Mouse (Mus musculus) C2C12 (cell line): ENCODE measurements around the gene Gm12184.

Experiments
- CEBPB ChIP-seq: IDR thresholded peaks from one replicate; pipeline ENCODE4 v1.6.1; 2011; ENCODE audit warnings: low read depth, mild to moderate bottlenecking, control low read depth, moderate library complexity
- CTCF ChIP-seq: IDR thresholded peaks from one replicate; pipeline ENCODE4 v1.5.1; 2011; ENCODE audit not compliant: control insufficient read depth, insufficient read depth, insufficient read length
- FOSL1 ChIP-seq: IDR thresholded peaks from one replicate; pipeline ENCODE4 v1.8.0; 2011; ENCODE audit warnings: mild to moderate bottlenecking, low read length; ENCODE audit not compliant: poor library complexity, insufficient read depth, severe bottlenecking
- MAX ChIP-seq: IDR thresholded peaks from one replicate; pipeline ENCODE4 v1.6.1; 2011; ENCODE audit warnings: mild to moderate bottlenecking, control low read depth
- MYOD1 ChIP-seq: IDR thresholded peaks from one replicate; pipeline ENCODE4 v1.6.1; 2011; ENCODE audit warnings: low read depth; ENCODE audit not compliant: control insufficient read depth, insufficient read length
- MYOG ChIP-seq: IDR thresholded peaks from one replicate; pipeline ENCODE4 v1.6.1; 2011; ENCODE audit not compliant: control insufficient read depth, insufficient read length; ENCODE audit errors: extremely low read depth
- USF1 ChIP-seq: IDR thresholded peaks from one replicate; pipeline ENCODE4 v1.6.1; 2011; ENCODE audit warnings: low read depth, mild to moderate bottlenecking, control low read depth, moderate library complexity

GRCm38 (mm10) chr11:48815851-48816250 lies 10.6 kb downstream of the Gm12184 start:
- TF ChIP-seq CTCF (no peak), MYOD1 (no peak), MAX (no peak), USF1 (no peak), CEBPB (no peak), MYOG (no peak), FOSL1 (no peak)
